Mouse (Mus musculus) neutrophil, adult 5-6 weeks (primary cell): ENCODE results near the gene Paics. TPM values are rescaled to one million over a fixed set of nuclear protein-coding genes. Genes with fewer than 3 reads are reported as not detected.
"Not testable (repeated sequence)": the region's sequence is repeated elsewhere in the genome, so short reads cannot be mapped to it uniquely, and the experiment has no call there.

Experiments used
- ATAC-seq: fragments of 151-379, 151-347 bp; 2 replicates; pipeline ENCODE4 v1.8.0; 2017; ENCODE audit warnings: mild to moderate bottlenecking, moderate TSS enrichment; ENCODE audit not compliant: insufficient number of reproducible peaks, poor library complexity, low FRiP score, severe bottlenecking; ENCODE audit errors: extremely low read depth
- total RNA-seq: library from RNA; stranded (forward); fragments of 200-1000 nt; gene quantifications from 2 replicates; pipeline ENCODE4 v1.2.3, GENCODE M21; 2017

Gene Paics
- total RNA-seq = 79.2 and 82.3 TPM in 2 replicates

- ATAC-seq = peak; percentile 94
These were observed at the start of gene Paics, which contains the start of gene Ppat for GRCm38 (mm10) chr5:76951106-76952027. Gene Paics (plus strand): TSS chr5:76951307. Gene Ppat (minus strand): TSS chr5:76951578.

- no peak for ATAC-seq
These were observed 49.0 kb upstream of the Paics start for GRCm38 (mm10) chr5:76902131-76902530.

GRCm38 (mm10) chr5:76904713-76905404, 46.2 kb upstream of the Paics start:
- no peak for ATAC-seq

GRCm38 (mm10) chr5:76905405-76906154, 45.5 kb upstream of the Paics start, which contains the start of gene Aasdh:
Gene Aasdh (minus strand): TSS chr5:76905514.
- peak; percentile 97 for ATAC-seq

- no peak for ATAC-seq
These were observed 45.0 kb upstream of the Paics start for GRCm38 (mm10) chr5:76906155-76906499.

- no peak for ATAC-seq
These were observed 40.3 kb upstream of the Paics start for GRCm38 (mm10) chr5:76910807-76911206.

GRCm38 (mm10) chr5:76912522-76912921, 38.6 kb upstream of the Paics start:
- not testable (repeated sequence) for ATAC-seq

- no peak for ATAC-seq
These were observed 28.3 kb upstream of the Paics start for GRCm38 (mm10) chr5:76922833-76923232.

- ATAC-seq = no peak
These were observed 27.7 kb upstream of the Paics start for GRCm38 (mm10) chr5:76923428-76923827.

GRCm38 (mm10) chr5:76924296-76924695, 26.8 kb upstream of the Paics start:
- no peak for ATAC-seq

- ATAC-seq = no peak
These were observed 22.8 kb upstream of the Paics start for GRCm38 (mm10) chr5:76928124-76928832.

- no peak for ATAC-seq
These were observed 21.8 kb upstream of the Paics start for GRCm38 (mm10) chr5:76929180-76929877.

GRCm38 (mm10) chr5:76939717-76940116, 11.4 kb upstream of the Paics start:
- ATAC-seq = no peak

GRCm38 (mm10) chr5:76941975-76942374, 9.1 kb upstream of the Paics start:
- no peak for ATAC-seq

GRCm38 (mm10) chr5:76942505-76942904, 8.6 kb upstream of the Paics start:
- ATAC-seq = no peak

GRCm38 (mm10) chr5:76944965-76945677, 6.0 kb upstream of the Paics start:
- ATAC-seq = no peak

- no peak for ATAC-seq
These were observed 5.5 kb upstream of the Paics start for GRCm38 (mm10) chr5:76945678-76946033.

GRCm38 (mm10) chr5:76947142-76947541, 4.0 kb upstream of the Paics start:
- ATAC-seq = no peak
